In genomic region chr11:57895497-57895896, GRCm38 (mm10) we compare ENCODE assay signal across 25 mouse cellular contexts.
DNase-seq lines count a peak whose midpoint lies in the region; ATAC-seq and TF ChIP-seq lines count a peak whose summit lies in the region.
"Had no signal": no experiment of that assay in that cellular context is flagged by ENCODE, and none has a peak within 500 bp of the region (broad histone marks: within the 10 kb centered on the region; RNA-seq: fewer than 3 reads in every experiment).

No protein-coding gene starts in this region.

- no peaks in the 10 kb centered on the region for H3K4me1 ChIP-seq in hindbrain, postnatal 0 days (ENCODE audit: insufficient read depth, low read length)
- no peaks in the 10 kb centered on the region for H3K4me1 ChIP-seq in hindbrain, embryonic 12.5 days
- H3K4me1 ChIP-seq: forebrain, embryonic 13.5 days; hindbrain, embryonic 15.5 days; neural tube, embryonic 13.5 days; stomach, embryonic 15.5 days had no signal

- no peak overlapping the region for H3K27ac ChIP-seq in hindbrain, postnatal 0 days
- H3K27ac ChIP-seq in hindbrain, embryonic 12.5 days: no peak overlapping the region
- H3K27ac ChIP-seq in layer of hippocampus, adult 2 months: no peak overlapping the region
- H3K27ac ChIP-seq: forebrain, embryonic 13.5 days; hindbrain, embryonic 15.5 days; kidney, postnatal 0 days; limb, embryonic 15.5 days; macrophage; neural tube, embryonic 13.5 days; stomach, embryonic 15.5 days had no signal

- peak; percentile 25 for DNase-seq in hindbrain, postnatal 0 days (ENCODE audit: low spot score)
- peak; percentile 68 to 71 for DNase-seq in spleen, postnatal 36 days (ENCODE audit: low spot score in 2 of 2)
- no peak for DNase-seq in spleen, postnatal 4 days (ENCODE audit: low spot score in 2 of 2)
- DNase-seq in layer of hippocampus, adult 2 months (ENCODE audit: low spot score in 2 of 2): no peak
- DNase-seq in ovary, postnatal 10 days (ENCODE audit: low spot score): no peak
- DNase-seq: adrenal gland, postnatal 36 days; cerebellum, adult 11-12 months; cerebellum, postnatal 36 days; heart, adult 18-20 months; heart, postnatal 36 days; layer of hippocampus, postnatal 36 days; thymus, adult 18-20 months; thymus, postnatal 4 days had no signal

- no peaks in the 10 kb centered on the region for H3K9me3 ChIP-seq in hindbrain, postnatal 0 days (ENCODE audit: low read length)
- H3K9me3 ChIP-seq in hindbrain, embryonic 12.5 days (replicated peaks): no peaks in the 10 kb centered on the region
- H3K9me3 ChIP-seq: forebrain, embryonic 13.5 days; hindbrain, embryonic 15.5 days; limb, embryonic 15.5 days; neural tube, embryonic 13.5 days; stomach, embryonic 15.5 days had no signal

- no peak overlapping the region for H3K9ac ChIP-seq in hindbrain, postnatal 0 days (replicated peaks; ENCODE audit: low read length)
- H3K9ac ChIP-seq in hindbrain, embryonic 12.5 days: no peak overlapping the region
- H3K9ac ChIP-seq: forebrain, embryonic 13.5 days; hindbrain, embryonic 15.5 days; limb, embryonic 15.5 days; neural tube, embryonic 13.5 days; stomach, embryonic 15.5 days had no signal

- no peaks in the 10 kb centered on the region for H3K27me3 ChIP-seq in hindbrain, postnatal 0 days (ENCODE audit: insufficient read depth, low read length)
- no peaks in the 10 kb centered on the region for H3K27me3 ChIP-seq in hindbrain, embryonic 12.5 days
- H3K27me3 ChIP-seq: forebrain, embryonic 13.5 days; hindbrain, embryonic 15.5 days; limb, embryonic 15.5 days; neural tube, embryonic 13.5 days; Patski; stomach, embryonic 15.5 days had no signal

- 53% methylated on average over 1 of the region's 1 CpGs for WGBS in hindbrain, postnatal 0 days
- 73% methylated on average over 1 of the region's 1 CpGs for WGBS in hindbrain, embryonic 12.5 days

- ATAC-seq in hindbrain, postnatal 0 days: no peak
- no peak for ATAC-seq in hindbrain, embryonic 12.5 days (ENCODE audit: low FRiP score)
- peak; percentile 71 for ATAC-seq in megakaryocyte progenitor cell, adult 5-6 weeks (replicated peaks; ENCODE audit: poor library complexity)
- ATAC-seq: forebrain, embryonic 13.5 days; intestine, embryonic 16.5 days; Patski had no signal

- no peak for TF ChIP-seq CTCF in hindbrain, postnatal 0 days (IDR thresholded peaks at IDR 0.05; ENCODE audit: low read depth)
- TF ChIP-seq CTCF in layer of hippocampus, adult 2 months (conservative IDR thresholded peaks at IDR 0.05): no peak

- H3K4me2 ChIP-seq in hindbrain, postnatal 0 days (ENCODE audit: low read depth, low read length): no peak overlapping the region
- no peak overlapping the region for H3K4me2 ChIP-seq in hindbrain, embryonic 12.5 days (replicated peaks)
- H3K4me2 ChIP-seq: forebrain, embryonic 13.5 days; hindbrain, embryonic 15.5 days; limb, embryonic 15.5 days; midbrain, embryonic 11.5 days; neural tube, embryonic 13.5 days; stomach, embryonic 15.5 days had no signal

- H3K36me3 ChIP-seq in hindbrain, postnatal 0 days (ENCODE audit: insufficient read depth, low read length): no peaks in the 10 kb centered on the region
- no peaks in the 10 kb centered on the region for H3K36me3 ChIP-seq in hindbrain, embryonic 12.5 days
- H3K36me3 ChIP-seq: hindbrain, embryonic 15.5 days; limb, embryonic 15.5 days; neural tube, embryonic 13.5 days; stomach, embryonic 15.5 days had no signal

- H3K4me3 ChIP-seq in hindbrain, postnatal 0 days (ENCODE audit: low read length): no peak overlapping the region
- no peak overlapping the region for H3K4me3 ChIP-seq in hindbrain, embryonic 12.5 days
- no peak overlapping the region for H3K4me3 ChIP-seq in layer of hippocampus, adult 2 months
- H3K4me3 ChIP-seq: forebrain, embryonic 13.5 days; hindbrain, embryonic 15.5 days; limb, embryonic 15.5 days; neural tube, embryonic 13.5 days; stomach, embryonic 15.5 days had no signal

Comparison
In these comparisons a context has a peak if more than half of its experiments do, and no peak if none do; other contexts are left out.
1. DNase-seq: peak in hindbrain, postnatal 0 days (single experiment) and spleen, postnatal 36 days (2 of 2); none in spleen, postnatal 4 days (0 of 2), layer of hippocampus, adult 2 months (0 of 2) and ovary, postnatal 10 days (single experiment).